Mouse (Mus musculus): ENCODE measurements at regions not wholly inside any gene's neighbourhood (a gene's known extent, or its start where the extent isn't known, plus 50 kb on each side); places are given as distances from the start of the nearest gene placed in this dataset.

GRCm38 (mm10) chr5:148754896-148755295 is 174.2 kb downstream of the Katnal1 start:
- TF ChIP-seq CTCF (conservative IDR thresholded peaks at IDR 0.05; ENCODE audit: insufficient read depth, insufficient read length, low read depth, low read length) (no peak), POLR2A (IDR thresholded peaks at IDR 0.05; ENCODE audit: low read depth, low read length) (no peak)
